Mouse (Mus musculus) activated CD4-positive, CD25-positive, alpha-beta regulatory T cell, adult 4 months (primary cell): ENCODE measurements at regions not wholly inside any gene's neighbourhood (a gene's known extent, or its start where the extent isn't known, plus 50 kb on each side); places are given as distances from the start of the nearest gene placed in this dataset.

Experiments used
- ATAC-seq: one replicate; pipeline ENCODE4 v1.8.0; 2017

DNA sequence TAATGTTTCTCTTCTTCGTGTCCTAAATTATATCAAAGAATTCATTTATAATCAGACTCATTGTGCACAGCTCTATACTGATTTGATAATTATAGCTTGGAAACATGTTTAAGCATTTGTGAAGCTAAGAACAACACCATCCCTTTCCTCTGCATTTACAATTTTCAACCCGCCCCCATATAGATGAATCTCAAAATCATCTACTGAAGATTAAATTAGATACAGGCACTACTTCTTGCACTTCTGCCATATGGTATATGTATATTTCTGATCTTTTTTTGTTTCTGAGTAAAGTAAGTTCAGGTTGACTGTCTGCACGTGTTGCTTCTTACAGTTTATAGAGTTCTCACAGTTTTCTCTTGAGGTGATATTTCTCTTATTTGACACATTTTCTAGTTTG, 583.1 kb upstream of the C030005K15Rik start:
- ATAC-seq: no peak

DNA sequence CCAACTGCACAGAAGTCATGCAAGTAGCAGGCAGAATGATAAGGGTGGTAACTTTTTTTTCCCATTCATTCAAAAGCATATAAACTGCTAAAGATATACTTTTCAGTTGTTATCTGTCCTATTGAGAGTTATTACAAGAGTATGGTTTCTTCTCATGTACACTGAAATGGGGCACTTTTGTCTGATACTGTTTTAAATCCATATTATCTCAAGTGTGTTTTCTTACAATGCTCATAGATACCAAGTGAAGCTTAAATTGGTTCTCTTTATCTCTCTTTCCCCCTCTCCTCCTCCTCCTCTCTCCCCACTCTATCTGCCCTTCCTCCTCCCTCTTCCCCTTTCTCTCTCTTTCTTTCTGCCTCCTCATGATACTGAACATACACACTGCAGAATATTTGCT, 584.8 kb upstream of the C030005K15Rik start:
- ATAC-seq: no peak

DNA sequence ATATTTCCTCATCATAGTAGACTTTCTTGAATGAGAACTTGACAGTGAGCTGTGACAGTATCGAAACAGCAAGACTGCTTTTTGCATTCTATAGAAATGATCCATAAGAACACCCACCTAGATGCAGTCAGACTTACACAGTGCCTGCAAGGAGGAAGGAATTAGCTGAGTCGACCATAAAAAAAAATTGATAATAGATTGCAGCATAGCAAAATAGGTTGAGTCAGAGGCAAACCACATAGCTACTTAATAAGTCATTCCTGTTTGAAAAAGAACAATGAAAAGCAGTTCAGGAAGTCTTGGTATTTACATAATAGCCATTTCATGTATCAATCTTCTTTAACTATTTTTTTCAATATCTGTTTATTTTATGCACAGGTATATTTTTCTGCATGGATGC, 591.9 kb upstream of the C030005K15Rik start:
- no peak for ATAC-seq

DNA sequence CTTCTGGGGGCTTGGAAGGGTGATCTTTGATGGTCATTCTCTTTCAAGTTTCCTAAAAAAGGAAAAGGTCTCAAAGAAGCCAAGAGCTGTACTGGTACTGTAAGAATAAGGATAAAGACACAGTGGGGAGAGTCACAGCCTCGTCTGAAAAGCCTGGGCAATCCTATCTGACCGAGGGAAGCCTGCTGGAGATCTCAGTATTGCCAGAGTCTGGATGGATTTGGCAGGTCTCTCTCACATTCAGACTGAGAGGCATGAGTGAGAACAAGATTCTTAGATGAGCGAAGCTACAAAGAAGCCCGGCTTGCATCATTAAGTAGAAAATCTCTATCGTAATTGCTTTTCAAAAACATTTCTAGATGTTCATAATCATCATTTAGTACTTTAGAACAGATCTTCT, 590.4 kb upstream of the Atp2b1 start:
- ATAC-seq: no peak

DNA sequence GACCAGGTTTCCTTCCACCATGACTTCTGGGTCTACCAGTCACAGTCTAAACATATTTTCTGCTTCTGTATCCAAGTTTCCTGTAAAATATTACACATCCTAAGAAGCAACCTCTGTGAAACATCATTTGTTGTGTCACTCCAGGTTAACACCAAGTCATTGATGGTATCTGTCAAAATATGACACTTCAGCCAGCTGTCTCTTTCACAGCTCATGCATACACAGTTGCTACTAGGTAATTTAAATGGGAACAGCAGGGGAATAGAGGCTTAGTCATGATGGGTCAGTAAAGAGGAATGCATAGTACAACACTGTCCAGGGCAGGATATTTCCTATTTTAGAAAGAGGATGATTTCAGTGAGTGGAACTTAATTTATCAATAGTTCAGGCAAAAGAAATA, 589.6 kb upstream of the Atp2b1 start:
- no peak for ATAC-seq

- no peak for ATAC-seq
Observed at GRCm38 (mm10) chr10:98325720-98326119, 588.5 kb upstream of the Atp2b1 start.

- no peak for ATAC-seq
Observed at GRCm38 (mm10) chr10:98332682-98333081, 581.5 kb upstream of the Atp2b1 start.

DNA sequence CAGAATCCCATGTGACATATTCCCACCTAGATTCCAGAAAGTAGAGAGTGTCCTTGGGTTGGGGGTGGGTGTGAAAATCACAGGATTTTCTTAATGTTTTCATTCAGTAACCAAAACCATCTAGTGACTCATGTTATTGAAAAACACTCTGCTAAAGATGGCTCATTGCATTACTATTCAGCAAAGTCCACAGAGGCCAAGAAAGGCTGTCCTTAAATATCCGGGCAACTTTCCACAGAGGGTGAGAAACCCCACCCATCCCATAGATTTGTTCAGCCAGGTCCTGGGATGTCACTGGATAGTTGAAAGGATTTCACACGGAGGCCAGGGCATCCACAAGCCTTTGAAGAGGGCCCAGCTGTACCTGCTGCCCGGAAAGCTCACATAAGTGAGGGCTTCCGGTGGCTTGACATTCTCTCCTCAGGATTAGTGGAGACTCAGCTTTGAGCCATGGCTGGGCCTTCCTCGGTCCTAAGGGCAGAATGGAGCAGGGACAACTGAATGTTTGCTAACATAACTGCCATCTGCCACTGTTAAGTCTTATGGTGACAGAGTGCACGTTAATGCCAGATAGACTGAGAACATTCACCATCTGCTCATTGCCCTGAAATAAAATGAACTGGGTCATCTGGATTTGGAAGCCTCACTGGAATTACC, 580.7 kb upstream of the Atp2b1 start:
- ATAC-seq: no peak

DNA sequence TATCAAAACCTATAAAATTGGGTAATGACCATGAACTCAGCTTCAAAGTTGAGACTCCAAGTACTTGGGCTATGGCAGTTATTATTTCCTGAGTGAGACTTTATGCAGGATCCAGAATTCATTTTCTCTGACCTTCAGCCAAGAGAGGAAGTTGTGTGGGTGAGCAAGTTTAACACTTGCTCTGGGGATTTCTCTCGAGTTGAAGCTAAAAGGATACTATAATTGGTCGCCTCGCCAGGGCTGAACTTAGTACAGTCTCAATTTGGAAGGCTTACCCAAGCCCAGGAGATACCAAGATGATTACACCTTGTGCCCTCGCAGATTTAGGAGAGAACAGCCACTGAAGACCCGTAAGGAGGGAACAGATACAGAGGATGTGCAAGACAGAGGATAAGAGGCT, 570.4 kb upstream of the Atp2b1 start:
- ATAC-seq: no peak

GRCm38 (mm10) chr10:98349466-98349865, 564.7 kb upstream of the Atp2b1 start:
- no peak for ATAC-seq

- no peak for ATAC-seq
Observed at GRCm38 (mm10) chr10:98350318-98350926, 563.8 kb upstream of the Atp2b1 start.

DNA sequence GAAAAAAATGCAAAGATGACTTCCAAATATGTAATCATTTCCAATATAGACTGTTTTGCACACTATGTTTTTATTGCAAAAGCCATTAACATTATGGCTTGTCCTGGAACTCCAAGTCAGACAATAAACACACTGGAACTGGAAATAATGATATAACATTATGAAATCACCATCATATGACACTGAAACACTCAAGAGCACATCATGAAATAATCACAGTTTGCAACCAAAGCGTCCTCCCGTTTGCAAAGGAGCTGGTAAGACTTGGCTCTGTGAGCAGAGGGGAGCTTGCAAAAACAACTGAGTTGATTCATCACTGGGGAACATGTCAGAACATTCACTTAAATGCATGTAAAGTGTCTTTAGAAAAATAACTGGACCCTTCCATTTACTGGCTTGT, 562.1 kb upstream of the Atp2b1 start:
- ATAC-seq: no peak

GRCm38 (mm10) chr10:98354486-98354885, 559.7 kb upstream of the Atp2b1 start:
- ATAC-seq: no peak

DNA sequence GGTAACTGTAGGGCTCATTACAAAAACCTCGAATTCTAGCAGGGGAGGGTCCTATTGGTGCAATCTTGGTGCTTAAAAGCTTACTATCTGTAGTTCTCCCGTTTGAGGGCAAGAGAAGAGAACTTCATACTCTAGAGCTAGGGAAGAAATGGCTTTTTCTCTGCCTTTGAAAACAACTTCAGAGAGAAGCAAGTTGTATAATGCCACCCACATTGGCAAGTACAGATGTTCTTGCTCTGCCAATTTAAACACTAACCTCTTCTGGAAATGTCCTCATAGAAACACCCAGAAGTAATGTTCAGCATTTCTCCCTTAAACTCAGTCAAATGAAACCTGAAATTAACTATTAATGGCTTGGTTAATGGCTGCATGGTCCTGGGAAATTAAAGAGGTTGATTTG, 549.6 kb upstream of the Atp2b1 start:
- ATAC-seq: no peak

- no peak for ATAC-seq
Observed at GRCm38 (mm10) chr10:98372561-98372960, 541.6 kb upstream of the Atp2b1 start.

DNA sequence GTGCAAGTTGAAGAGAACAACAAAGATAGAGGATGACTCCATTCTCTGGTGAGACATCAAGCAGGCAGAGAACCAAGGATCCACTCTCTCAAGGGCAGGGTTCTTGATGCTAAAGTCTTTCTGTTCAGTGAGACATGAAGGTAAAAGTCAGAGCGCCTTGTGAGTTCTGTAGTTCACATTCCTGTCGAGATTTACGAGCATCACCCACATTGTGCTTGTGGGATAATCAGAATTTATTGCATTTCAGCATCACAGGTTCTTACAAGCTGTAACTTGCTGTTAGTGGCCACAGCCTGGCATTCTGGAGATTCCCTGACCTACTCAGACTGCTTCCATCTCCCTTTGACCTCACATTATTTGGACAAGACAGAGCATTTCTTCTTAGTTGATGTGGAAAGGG, 540.9 kb upstream of the Atp2b1 start:
- no peak for ATAC-seq

GRCm38 (mm10) chr10:98374684-98375083, 539.5 kb upstream of the Atp2b1 start:
- ATAC-seq: no peak

GRCm38 (mm10) chr10:98388543-98388942, 525.7 kb upstream of the Atp2b1 start:
- no peak for ATAC-seq

DNA sequence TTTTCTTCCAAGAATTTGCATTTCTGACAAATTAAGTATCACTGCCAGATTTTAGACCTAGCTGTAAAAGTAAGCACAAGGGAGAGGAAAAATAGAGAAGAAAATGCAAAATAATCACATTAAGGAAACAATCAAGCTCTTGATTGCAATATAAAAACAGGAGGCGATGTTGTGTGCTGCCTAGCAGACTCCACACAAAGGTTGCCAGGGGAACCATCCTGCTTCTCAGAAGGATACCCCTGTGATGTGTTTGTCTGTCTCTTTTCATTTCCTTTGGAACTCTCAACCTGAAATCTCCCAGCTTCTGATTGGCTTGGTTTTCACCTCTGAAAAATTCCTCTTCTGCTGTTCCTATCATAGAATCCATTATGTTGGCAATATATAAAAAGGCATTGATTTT, 514.3 kb upstream of the Atp2b1 start:
- no peak for ATAC-seq

GRCm38 (mm10) chr10:98417807-98418743, 496.1 kb upstream of the Atp2b1 start:
- ATAC-seq: no peak

DNA sequence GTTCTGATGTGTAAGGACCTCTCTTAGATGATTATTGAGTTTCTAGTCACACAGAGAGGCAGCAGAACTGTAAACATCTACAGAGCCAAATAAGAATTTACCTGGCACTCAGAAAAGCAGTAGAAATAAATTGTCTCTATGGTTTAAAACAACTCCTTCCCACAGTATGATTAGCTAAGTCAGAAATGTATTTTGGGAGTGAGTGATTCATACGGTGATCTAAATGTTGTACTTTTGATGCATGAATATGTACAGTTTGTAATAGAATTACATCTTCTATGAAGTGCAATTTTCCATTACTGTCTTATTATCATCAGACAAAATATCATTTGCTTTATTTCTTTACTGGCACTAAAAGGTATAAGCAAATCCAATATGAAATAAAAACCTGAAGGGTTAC, 489.8 kb upstream of the Atp2b1 start:
- no peak for ATAC-seq

- no peak for ATAC-seq
Observed at GRCm38 (mm10) chr10:98434974-98435373, 479.2 kb upstream of the Atp2b1 start.

DNA sequence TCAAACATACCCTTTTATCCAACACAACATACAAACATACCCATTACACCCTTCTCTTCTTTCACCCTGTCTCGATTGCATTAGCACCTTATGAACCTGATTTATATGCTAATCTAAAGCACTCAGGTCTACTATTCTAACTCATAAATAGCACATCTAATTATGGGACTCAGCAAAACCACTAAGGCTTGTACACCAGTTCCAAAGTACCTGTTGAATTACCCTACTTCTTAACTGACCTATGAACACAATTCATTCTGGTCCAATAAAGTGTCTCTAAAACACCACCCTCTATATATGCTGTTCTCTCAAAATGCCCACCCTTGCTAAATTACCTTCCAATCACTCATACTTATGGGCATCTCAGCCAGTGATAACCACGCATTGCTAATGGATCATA, 452.7 kb upstream of the Atp2b1 start:
- no peak for ATAC-seq

- no peak for ATAC-seq
Observed at GRCm38 (mm10) chr10:98474581-98474980, 439.6 kb upstream of the Atp2b1 start.
